Mouse (Mus musculus) adrenal gland, postnatal 10 days (tissue): ENCODE data around the gene Btg2. TPM values are rescaled to one million over a fixed set of nuclear protein-coding genes. Genes with fewer than 3 reads are reported as not detected.

Experiments used
- DNase-seq: peaks from one replicate; pipeline ENCODE4 v3.0.0; 2021; ENCODE audit warnings: mixed read lengths
- total RNA-seq, 2 experiments: library from RNA; stranded (reverse); gene quantifications; 2 replicates each; pipeline ENCODE4 v1.2.3; 2021

The Btg2 gene
- total RNA-seq, 2 experiments from 2014 or later, result 32.4 to 58.1 TPM

GRCm38 (mm10) chr1:134057736-134058135 lies 21.2 kb downstream of the Btg2 start:
- DNase-seq, result no peak

GRCm38 (mm10) chr1:134056285-134056684 lies 22.6 kb downstream of the Btg2 start:
- DNase-seq, result no peak

- no peak for DNase-seq
These were observed 23.2 kb downstream of the Btg2 start for GRCm38 (mm10) chr1:134055666-134056245.

GRCm38 (mm10) chr1:134055058-134055457 lies 23.9 kb downstream of the Btg2 start:
- no peak for DNase-seq

GRCm38 (mm10) chr1:134053207-134053606 lies 25.7 kb downstream of the Btg2 start:
- DNase-seq, result peak; percentile 92

- DNase-seq, result no peak
These were observed 29.4 kb downstream of the Btg2 start for GRCm38 (mm10) chr1:134049542-134049941.

- DNase-seq, result peak; percentile 80
These were observed 30.2 kb downstream of the Btg2 start for GRCm38 (mm10) chr1:134048759-134049158.

- no peak for DNase-seq
These were observed 31.5 kb downstream of the Btg2 start for GRCm38 (mm10) chr1:134047431-134047830.

GRCm38 (mm10) chr1:134046387-134046786 lies 32.5 kb downstream of the Btg2 start:
- DNase-seq, result no peak

- peak; percentile 85 for DNase-seq
These were observed 32.9 kb downstream of the Btg2 start for GRCm38 (mm10) chr1:134045971-134046370.

GRCm38 (mm10) chr1:134044805-134045204 lies 34.1 kb downstream of the Btg2 start:
- DNase-seq, result no peak

GRCm38 (mm10) chr1:134042341-134042740 lies 36.6 kb downstream of the Btg2 start:
- DNase-seq, result peak; percentile 25

- peak; percentile 60 for DNase-seq
These were observed 37.0 kb downstream of the Btg2 start for GRCm38 (mm10) chr1:134041900-134042299.

GRCm38 (mm10) chr1:134039361-134039760 lies 39.6 kb downstream of the Btg2 start:
- no peak for DNase-seq

GRCm38 (mm10) chr1:134038336-134038735 lies 40.6 kb downstream of the Btg2 start:
- no peak for DNase-seq

- no peak for DNase-seq
These were observed 41.7 kb downstream of the Btg2 start, which contains the start of gene Fmod for GRCm38 (mm10) chr1:134037172-134037571. Gene Fmod (plus strand): TSS chr1:134037254.

GRCm38 (mm10) chr1:134036492-134036891 lies 42.4 kb downstream of the Btg2 start:
- DNase-seq, result no peak

- peak; percentile 69 for DNase-seq
These were observed 50.6 kb downstream of the Btg2 start for GRCm38 (mm10) chr1:134028161-134028846.

- DNase-seq, result no peak
These were observed 52.2 kb downstream of the Btg2 start for GRCm38 (mm10) chr1:134026741-134027140.

GRCm38 (mm10) chr1:134025975-134026374 lies 52.9 kb downstream of the Btg2 start:
- DNase-seq, result no peak
